Mouse (Mus musculus): ENCODE data around the gene Atpif1.
"Not testable (repeated sequence)": the region's sequence is repeated elsewhere in the genome, so short reads cannot be mapped to it uniquely, and the experiment has no call there.

Gene Atpif1

DNA sequence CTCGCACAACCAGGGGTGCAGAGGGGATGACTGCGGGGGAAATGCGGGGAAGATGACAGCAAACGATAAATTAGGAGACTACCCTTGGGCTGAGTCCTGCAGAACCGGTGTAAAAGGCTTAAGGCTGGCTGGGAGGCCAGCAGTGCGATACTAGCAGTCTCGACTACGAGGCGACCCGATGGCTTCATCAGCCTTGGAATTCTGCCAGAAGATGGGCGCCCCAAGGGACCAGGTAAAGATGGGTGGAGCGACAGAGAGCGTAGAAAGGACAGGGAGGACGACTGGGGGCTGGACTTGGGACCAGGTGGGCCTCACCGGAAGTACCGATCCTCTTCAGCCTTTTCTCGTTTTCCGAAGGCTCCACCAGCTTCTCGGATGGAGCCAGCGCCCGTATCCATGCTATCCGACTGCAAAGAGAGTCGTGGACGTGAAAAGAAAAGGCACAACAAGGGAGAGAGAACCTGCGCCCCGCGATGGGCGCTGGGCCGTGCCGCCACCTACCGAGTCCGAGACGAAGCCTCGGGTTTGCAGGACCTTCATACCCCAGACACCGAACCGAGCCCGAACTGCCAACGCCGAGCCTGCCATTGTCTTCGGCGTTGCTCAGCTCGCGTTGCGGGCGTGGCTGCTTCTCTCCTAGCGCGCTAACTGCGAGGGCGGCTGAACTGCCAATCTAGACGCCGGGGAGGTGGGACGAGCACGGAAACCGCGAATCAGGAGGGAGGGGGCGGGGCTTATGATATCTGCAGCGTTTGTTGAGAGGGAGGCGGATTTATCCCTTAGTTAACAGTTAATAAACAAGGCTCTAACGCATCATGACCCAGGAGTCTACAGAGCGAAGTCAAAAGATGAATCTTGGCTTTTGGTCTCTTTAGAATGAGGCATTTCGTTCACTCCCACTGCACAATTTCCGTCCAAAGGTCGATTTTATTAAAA lies at the start of gene Atpif1:
Atpif1 (minus strand) TSS at position 679 of the 936 bp plus-strand sequence.
- DNase-seq (ENCODE audit: low read depth, low spot score), result peak; percentile 91

DNA sequence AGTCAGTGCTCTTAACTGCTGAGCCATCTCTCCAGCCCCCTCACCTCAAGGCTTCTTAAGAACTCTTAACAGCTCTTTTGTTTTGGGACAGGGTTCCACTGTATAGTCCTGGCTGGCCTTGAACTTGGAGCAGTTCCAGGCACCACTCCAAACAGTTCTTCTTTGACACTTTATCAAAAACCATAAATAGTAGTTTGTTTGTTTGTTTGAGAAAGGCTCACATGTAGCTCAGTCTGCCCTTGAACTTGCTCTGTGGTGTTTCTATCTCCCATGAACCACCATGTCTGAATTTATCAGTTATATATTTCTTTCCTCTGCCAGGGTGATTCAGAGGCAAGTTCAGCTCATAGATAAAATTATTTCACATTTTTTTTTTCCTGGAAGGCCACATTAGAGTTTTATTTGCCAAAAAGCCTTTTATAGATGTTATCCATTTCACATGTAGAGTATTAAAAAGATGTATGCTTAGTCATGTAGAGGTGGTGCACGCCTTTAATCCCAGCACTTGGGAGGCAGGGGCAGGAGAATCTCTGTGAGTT lies 41.4 kb upstream of the Atpif1 start:
- DNase-seq (ENCODE audit: low read depth, low spot score), result no peak

DNA sequence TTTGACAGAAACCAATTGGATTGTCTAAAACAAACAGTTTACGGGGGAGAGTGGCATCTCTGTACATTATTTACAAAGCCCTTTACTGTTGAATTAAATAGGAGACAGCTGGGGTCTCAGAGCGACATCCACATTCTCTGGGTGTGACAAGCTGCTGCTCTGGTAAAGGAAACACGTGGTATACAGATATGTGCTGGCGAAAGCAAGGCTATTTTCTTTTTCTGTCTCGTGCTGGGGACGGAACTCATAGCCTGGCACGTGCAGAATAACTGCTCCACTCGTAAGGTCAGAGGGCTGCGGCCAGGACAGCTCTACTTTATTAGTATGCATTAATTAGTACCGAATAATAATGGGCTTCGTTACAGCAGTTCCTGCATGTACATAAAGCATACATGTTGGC lies 39.9 kb upstream of the Atpif1 start:
- no peak for DNase-seq (ENCODE audit: low read depth, low spot score)

DNA sequence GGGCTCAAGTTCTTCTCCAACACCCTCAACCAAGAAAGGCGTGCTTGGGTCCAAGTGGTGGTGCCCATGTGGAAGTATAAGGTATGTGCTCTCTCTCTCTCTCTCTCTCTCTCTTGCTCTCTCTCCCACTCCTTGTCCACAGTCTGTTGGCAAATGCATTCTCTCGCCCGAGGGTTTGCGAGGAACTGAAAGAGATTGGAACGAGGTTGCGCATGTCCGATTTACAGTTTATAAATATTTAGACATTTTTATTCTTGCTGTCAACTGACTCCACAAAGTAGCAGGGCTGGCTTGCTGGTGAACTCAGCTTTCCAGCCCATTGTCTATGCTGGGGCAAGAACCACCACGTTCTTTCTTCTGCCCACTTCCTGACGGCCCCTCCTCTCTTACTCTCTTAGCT lies 37.7 kb upstream of the Atpif1 start:
- no peak for DNase-seq (ENCODE audit: low read depth, low spot score)

- DNase-seq (ENCODE audit: low read depth, low spot score), result no peak
Measured at GRCm38 (mm10) chr4:132569115-132569514, 35.7 kb upstream of the Atpif1 start.

GRCm38 (mm10) chr4:132567361-132567779 lies 33.9 kb upstream of the Atpif1 start:
- no peak for DNase-seq (ENCODE audit: low read depth, low spot score)

DNA sequence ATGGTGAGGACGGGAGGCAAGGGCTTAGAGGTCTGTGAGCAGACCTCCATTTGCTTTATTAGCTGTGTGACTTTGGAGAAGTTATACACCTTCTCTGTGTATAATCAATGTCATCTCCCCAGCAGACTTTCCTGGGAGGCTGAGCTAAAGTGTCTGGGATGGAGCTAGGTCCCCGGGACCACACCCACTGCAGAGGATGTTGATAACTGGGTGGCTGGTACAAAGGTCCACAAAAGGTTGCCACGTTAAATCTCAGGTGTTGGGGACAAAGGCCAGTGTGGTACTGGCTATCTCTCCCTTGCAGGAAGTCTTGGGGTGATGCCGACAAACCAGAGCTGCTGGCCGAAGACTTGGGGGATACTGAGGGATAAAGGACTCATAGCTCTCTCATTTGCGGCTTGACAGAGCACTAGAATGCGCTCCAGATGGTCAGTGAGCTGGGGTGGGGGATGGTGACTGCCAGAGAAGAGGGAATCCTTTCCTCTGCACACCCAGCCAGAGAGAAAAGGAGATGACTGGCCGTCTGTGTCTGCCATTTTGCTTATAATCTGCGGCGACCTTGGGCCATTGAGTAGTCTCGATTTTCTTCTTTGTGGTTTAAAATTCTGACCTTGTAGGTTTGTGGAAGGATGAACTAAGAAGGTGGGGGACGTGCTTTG lies 31.8 kb upstream of the Atpif1 start:
- no peak for DNase-seq (ENCODE audit: low read depth, low spot score)

DNA sequence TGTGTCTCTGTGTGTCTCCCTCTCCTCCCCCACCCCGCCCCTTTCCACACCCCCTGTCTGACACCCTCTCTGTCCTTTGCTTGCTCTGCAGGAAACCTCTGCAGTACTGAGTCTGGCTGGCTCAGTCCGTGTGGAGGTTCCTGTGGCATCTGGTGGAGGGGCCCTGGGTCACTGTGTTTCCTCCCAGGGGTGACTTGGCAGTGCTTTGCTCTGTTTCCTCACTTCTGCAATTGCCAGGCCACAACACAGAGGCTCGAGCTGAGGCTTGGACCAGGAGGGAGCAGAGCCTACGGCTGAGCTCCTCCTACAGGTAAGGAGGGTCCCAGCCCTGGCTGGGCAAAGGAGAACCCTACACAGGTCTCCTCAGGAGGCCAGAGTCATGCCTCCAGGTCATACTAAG lies 30.5 kb upstream of the Atpif1 start, which contains the start of gene Ptafr:
Ptafr (plus strand) TSS at position 103 of the 400 bp plus-strand sequence.
- DNase-seq (ENCODE audit: low read depth, low spot score), result peak; percentile 29

DNA sequence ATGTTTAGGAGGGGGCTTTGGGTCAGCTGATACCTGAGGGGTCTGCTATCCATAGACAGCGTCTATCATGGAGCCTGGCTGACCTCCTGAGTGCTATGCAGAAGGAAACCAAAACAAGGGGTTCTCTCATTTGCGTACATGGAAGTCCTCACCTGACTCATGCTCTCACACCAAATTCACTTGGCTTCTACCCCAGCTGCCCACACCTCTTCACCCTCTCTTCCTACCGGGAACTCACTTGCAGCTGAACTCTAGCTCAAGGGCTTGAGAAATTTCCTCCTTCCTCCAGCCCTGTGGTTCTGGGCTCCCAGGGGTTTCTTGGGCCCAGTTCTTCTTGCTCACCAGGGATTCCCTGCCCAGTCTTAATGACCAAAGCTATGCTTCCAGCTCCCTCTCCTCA lies 29.8 kb upstream of the Atpif1 start:
- DNase-seq (ENCODE audit: low read depth, low spot score), result no peak

DNA sequence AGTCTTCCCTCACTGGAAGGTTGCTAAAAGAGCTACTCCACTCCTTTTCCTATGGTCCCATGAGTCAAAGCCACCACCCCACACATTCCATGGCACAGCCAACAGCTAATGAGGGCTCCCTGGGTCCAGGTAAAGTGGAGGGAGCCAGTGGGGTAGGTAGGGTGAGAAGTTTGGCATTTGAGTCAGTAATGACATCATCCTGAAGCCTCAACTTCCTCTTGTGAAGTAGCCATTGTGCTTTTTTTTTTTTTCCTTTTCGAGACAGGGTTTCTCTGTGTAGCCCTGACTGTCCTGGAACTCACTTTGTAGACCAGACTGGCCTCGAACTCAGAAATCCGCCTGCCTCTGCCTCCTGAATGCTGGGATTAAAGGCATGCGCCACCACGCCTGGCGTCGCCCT lies 22.1 kb upstream of the Atpif1 start:
- not testable (repeated sequence) for DNase-seq (ENCODE audit: low read depth, low spot score)

GRCm38 (mm10) chr4:132554653-132555052 lies 21.2 kb upstream of the Atpif1 start:
- no peak for DNase-seq (ENCODE audit: low read depth, low spot score)

- DNase-seq (ENCODE audit: low read depth, low spot score), result no peak
Measured at GRCm38 (mm10) chr4:132554221-132554620, 20.8 kb upstream of the Atpif1 start.

DNA sequence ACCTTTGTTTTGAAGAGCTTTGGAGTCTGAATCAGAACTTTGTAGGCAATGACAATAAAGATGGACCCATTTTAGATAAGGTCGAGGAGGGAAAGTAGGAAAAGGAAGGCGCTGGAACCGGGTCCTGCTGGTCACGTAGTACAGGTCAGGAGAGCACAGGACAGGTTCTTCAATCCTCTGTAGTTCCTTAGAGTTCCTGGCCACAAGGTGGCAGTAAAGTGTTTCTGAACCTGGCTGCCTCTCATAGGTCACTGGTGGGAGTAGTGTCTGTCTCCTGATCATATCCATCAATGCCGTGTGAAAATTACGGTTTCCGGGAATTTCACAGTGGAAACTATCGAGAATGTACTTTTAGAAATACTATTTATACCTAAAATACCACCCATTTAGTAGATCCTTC lies 12.4 kb upstream of the Atpif1 start:
- DNase-seq (ENCODE audit: low read depth, low spot score), result peak; percentile 26

DNA sequence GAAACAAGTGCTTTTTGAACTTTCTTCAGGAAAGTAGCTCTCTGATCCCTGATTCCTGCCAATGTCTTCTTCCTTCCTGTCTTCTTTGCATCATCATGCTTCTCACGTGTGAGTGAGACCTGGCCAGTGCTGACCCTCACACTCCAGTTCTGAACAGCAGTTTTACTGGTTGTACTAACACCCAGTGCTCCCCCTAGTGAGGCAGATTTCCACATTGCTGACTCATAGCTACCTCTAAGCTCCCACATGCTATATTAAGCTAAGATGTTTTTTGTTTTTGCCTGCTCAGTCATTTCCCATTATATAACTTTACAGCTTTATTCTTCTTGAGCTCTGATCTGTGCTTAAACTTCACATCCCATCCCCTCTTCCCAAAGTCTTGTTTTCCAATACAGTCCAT lies 9.3 kb upstream of the Atpif1 start:
- peak; percentile 81 for DNase-seq (ENCODE audit: low read depth, low spot score)

DNA sequence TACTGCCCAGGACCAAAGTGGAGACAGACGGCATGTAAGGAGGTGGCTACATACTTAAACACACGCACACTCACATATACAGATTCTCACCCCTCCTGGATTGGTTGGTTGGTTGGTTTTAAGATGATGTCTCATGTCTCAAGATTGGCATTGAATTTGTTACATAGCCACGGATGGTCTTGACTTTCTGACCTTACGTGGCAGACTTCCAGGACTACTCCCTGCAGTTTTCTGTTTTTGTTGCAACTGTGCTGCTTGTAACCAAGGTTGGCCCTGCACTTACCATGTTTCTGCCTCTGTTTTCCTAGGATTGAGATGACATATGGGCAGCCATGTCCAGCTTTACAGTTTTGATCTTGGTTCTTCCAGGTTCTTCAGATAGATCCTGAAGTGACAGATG lies 8.0 kb upstream of the Atpif1 start:
- no peak for DNase-seq (ENCODE audit: low read depth, low spot score)

- no peak for DNase-seq (ENCODE audit: low read depth, low spot score)
Measured at GRCm38 (mm10) chr4:132539481-132539880, 6.0 kb upstream of the Atpif1 start.

DNA sequence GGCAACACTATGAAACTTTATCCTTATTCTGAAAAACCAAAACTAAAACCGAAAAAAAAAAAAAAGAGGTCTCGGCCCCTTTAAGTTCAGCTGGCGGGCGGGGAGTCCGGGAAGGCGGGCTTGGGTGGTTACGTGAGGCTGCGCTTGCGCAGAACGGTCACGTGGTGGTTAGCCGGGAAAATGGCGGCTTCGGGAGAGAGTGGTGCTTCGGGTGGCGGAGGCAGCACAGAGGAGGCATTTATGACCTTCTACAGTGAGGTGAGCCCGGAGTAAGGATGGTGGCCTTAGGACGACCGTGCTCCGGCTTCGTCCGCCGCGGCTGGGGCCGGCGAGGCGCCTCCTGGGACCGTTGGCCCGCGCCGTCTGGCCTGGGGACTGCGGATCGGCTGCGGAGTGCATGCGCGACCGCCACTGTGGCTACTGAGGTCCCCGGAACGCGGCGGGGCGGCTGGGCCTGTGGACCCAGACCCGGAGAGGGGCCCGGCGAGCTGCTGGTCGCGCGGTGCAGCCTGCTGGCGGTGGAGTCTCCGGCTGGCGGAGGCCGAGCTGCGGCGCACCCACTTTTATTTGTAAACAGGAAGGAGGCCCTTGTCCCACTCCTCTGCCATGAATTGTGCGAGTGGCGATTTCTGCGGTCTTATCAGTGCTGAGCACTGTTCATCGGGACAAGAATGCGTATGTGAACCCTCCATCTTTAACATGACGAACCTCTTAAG lies 2.1 kb upstream of the Atpif1 start, which contains the start of gene Dnajc8:
Dnajc8 (plus strand) TSS at position 145 of the 716 bp plus-strand sequence.
- DNase-seq (ENCODE audit: low read depth, low spot score), result peak; percentile 86

DNA sequence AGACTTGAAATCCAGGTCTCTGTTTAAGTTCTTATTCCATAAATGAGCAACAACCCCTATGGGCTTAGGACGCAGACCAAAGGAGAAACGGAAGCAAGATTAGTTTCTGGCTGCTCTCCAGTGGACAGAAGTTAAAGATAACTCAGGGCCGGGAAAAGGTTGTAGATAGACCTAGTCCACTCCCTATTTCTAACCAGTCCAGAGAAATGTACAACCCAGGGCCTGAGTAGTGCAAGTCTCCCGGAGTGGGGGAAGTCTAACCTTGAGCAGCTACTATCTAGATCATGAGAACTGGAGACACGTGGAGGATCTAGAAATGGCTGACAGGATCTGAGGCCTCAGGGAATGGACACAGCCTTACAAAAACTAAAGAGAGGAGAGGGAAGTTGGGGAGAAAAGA lies 963 bp downstream of the Atpif1 start:
- DNase-seq (ENCODE audit: low read depth, low spot score), result no peak

DNA sequence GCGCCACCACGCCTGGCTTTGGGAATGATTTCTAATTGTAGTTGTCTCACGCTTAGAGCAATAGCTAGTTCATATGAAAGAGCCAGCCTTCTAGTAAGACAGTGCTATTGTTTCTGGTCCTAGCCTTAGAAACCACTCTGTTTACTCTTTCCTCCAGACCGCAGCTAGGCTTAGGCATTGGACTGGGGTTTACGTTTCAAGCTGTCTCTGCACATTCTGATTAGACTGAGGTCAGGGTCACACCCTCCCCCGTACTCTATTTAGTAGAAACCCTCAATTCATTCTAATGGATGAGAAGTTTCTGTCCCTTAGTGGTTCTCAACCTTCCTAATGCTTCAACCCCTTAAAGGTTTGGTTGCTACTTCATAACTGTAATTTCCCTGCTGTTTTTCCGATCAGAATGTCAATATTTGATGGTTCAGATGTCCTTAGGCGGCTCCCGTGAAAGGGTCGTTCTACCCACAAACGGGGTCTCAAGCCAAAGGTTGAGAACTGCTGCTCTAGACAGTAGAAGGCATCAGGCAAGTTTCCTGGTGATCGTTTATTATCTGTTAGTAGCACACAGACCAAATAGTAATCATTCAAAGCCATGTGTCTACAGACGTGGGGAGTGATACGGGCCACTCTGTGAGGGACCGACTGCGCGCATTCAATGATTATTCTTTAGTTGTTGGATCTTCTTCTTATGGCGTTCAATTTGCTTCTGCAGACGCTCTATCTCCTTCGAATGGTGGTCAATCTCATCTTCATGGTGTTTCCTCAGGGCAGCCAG lies 3.2 kb downstream of the Atpif1 start:
- DNase-seq (ENCODE audit: low read depth, low spot score), result no peak

- DNase-seq (ENCODE audit: low read depth, low spot score), result no peak
Measured at GRCm38 (mm10) chr4:132529344-132529743, 4.1 kb downstream of the Atpif1 start.

DNA sequence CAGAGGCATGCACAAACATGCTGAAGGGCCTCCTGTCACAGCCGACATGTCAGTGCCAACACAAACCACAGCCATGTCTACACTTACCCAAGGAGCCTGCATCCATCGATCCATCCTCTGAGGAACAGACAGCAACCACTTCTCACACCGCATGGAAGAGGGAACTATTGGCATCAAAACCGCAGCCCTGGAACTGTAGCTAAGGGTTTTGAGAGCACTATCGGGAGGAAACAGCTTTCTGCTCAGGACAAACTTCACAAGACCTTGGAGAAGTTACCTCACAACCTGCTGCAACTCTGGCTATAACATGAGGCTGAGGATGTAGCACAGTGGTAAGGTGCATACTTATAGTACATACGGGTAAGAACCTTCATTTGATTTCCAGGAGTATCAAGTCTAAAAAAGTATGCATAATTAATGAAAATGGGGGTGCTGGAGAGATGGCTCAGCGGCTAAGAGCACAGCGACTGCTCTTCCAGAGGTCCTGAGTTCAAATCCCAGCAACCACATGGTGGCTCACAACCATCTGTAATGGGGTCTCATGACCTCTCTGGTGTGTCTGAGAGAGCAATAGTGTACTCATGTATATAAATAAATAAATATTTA lies 5.4 kb downstream of the Atpif1 start:
- no peak for DNase-seq (ENCODE audit: low read depth, low spot score)
